Mouse (Mus musculus) erythroblast, embryonic 14.5 days (primary cell): ENCODE measurements at regions not wholly inside any gene's neighbourhood (a gene's known extent, or its start where the extent isn't known, plus 50 kb on each side); places are given as distances from the start of the nearest gene placed in this dataset.

Source experiments
- GATA1 ChIP-seq: IDR thresholded peaks from 2 replicates; pipeline ENCODE4 v1.6.1; 2012; ENCODE audit warnings: low read length, inconsistent platforms, mixed read lengths
- TAL1 ChIP-seq: IDR thresholded peaks from 3 replicates; pipeline ENCODE4 v1.6.1; 2012; ENCODE audit warnings: low read length, inconsistent platforms, mixed read lengths

- no peak for TF ChIP-seq GATA1
- no peak for TF ChIP-seq TAL1
Observed at GRCm38 (mm10) chr12:16062689-16063088, 246.0 kb upstream of the Trib2 start.
